Mouse (Mus musculus) T-helper 1 cell (primary cell): ENCODE measurements around the gene Tppp.
"Not testable (repeated sequence)": the region's sequence is repeated elsewhere in the genome, so short reads cannot be mapped to it uniquely, and the experiment has no call there.

Experiments used
- in situ Hi-C: fragments of 300-600 bp; cut with MboI, MseI; formaldehyde crosslinking; loops from one replicate; pipeline ENCODE4 v1.15.1; 2025; ENCODE audit warnings: high pct_unique_total_duplicates

Gene Tppp

DNA sequence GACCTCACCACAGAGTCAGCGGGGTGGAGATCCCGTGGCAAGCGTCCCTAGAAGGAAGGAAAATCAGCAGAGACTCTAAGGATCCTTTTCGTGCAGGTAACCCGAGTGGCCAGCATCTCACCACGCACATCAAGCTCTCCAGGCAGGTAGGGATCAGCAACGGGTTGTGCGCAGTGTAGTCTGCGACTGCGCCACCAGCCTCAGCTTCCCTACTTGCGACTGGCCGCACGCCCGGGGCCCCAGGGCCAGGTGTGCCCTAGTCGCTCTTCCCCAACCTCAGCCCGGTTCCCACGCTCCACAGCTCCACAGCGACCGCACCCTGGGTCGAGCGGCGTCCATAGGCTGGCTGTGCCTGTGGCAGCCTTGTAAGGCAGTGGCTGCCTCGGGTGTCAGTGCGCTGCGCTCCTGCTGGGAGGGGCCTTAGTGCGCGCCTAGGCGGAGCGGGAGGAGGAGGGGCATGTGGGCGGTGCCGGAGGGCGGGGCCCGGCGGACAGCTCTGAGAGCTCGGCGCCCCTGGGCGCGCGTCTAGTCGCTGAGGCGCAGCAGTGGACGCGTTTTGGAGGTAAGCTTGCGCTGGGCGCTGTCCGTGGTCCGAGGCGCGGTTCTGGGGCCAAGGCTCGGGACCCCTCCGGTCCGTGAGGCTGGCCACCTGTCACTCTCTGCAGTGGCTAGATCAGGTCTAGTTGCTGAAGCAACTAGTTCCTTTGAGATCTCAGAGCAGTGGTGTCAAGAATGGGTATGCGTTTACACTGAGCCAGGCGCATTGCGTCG is at the start of gene Tppp:
Tppp (plus strand) TSS at position 460 of the 771 bp plus-strand sequence.
- in situ Hi-C loops = loop anchor here (5.0 kb wide), 1 partner anchor 58 kb away; no protein-coding TSS in a partner anchor

DNA sequence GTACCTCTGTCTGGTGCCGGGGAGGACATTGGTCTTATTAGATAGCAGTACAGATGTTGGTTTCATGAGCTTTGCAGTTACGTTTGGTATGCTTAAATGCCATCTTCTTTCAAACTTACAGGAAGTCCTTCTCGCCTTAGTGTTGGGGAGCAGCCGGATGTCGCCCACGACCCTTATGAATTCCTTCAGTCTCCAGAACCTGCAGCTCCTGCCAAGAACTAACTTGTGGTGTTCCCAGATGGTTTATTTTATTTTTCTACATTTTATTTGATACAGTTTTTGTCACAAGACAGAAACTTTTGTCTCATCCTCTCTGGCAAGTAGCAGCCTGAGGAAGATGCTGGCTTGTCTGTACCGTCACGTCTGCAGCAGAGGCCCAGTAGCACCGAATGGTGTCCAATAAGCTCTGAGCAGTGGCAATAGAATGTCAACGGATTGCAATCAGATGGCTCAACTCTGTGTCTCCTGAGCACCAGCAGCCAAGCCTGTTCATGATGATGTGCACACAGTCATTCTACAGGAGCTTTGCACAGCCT is 49.0 kb upstream of the Tppp start:
- in situ Hi-C loops = no loop called here

DNA sequence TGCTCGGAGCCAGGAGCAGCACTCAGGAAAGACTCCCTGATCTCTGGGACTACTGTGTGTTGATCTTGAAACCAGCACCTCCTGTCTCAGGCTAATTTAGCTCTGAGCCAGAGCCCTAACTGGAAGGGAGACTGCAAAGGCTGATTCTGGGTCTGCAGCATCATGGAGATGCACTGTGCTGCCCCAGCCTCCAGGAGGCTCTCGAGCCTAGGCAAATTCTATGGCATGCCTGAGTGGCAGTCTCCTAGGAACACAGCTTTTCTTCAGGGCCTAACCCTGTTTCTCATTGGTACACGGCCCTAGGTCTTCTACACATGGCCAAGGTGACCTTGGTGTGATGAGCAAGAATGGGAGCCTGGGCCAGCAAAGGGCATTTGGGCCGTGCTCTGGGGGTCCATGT is 48.0 kb upstream of the Tppp start:
- in situ Hi-C loops = no loop called here

DNA sequence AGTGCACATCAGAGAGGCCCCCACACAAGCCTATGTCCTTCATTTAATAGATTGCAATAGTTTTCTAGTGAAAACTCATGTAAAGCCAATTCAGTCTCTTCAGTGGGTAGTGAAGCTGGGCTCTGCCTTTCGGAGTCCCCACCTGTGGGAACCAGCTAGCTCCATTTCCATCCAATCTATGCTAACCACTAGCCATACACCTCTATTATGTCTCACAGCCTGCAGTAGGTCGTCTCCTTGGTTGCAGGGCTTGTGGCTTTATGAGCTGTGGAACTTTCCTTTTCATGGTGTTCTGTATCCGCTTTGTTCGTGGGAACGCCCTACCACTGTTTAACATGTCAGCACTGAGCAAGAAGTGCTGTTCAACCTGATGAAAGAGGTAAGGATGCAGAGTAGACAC is 45.7 kb upstream of the Tppp start, which contains the start of gene Zdhhc11:
Zdhhc11 (plus strand) TSS at position 301 of the 400 bp plus-strand sequence.
- in situ Hi-C loops = no loop called here

DNA sequence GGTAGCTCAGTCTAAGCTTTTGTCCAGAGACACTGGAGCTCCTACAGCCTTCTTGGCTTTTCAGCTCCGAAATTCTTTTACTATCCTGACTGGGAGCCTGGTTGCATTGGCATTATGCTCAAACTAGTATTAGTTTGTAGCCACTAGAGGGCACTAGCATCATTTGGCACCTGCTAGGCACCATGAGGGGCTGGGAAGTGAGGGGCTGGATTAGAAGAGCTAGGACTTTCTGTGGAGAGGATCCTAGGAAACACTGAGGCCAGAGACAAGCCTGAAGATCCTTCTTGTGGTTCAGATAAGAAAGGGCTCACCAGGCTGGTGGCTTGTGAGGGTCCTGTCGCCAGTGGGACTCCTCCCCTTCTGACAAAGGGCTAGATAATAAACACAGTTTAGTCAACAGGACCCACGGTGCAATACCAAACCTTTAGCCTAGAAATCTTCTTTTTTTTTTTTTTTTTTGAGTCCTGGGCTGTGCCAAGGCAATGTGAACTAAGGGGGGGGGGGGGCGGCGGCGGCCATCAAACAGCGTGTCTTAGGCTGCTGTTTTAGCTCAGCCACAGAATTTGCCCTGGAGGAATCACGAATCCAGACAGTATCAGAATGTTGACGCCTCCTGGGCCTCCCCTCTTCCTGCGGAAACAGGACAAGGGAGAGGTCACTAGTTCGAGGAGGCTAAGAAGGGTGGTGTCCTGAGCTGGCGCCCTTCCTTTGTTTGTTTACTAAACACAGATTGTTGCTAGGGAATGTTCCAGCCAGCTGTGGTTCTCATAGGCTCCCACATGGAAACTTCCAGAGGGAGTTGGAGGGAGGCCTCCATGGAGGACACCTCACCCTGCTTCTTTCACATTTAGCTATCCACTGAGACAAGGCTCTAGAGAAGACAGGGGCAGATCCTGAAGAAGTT is 38.4 kb upstream of the Tppp start:
- in situ Hi-C loops = loop anchor here (5.0 kb wide), 1 partner anchor 57 kb away; no protein-coding TSS in a partner anchor

DNA sequence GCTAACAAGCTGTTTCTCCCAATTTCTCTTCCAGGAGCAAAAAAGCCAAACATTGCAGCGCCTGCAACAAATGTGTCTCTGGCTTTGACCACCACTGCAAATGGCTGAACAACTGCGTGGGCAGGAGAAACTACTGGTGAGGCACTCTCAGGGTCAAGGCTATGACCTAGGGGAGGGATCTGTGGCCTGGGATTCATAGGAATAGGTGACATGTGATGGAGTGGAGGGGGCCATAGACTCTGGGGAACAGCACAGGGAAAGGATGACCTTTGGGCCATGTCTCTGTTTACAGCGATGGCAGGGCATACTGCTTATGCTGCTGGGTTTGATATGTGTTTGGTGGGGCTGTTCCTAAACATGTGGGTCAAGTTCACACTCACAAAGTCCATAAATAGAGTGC is 34.7 kb upstream of the Tppp start:
- in situ Hi-C loops = loop anchor here (5.0 kb wide), 1 partner anchor 53 kb away; no protein-coding TSS in a partner anchor

DNA sequence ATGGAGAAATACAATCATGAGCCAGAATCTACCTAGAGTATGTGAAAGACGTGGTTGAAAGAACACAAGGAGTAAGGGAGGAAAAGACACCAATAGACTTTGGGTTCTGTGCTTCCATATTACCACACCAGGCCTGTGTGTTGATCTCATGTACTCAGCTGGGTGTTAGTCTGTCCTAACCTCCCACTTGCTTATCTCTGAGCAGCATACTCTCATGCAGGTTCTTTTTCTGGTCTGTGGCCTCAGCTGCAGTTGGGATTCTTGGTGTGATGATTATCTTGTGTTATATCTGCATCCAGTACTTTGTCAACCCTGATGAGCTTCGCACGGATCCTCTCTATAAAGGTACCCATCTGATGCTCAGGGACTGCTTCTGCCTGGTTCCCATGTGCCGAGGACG is 32.3 kb upstream of the Tppp start:
- in situ Hi-C loops = no loop called here

DNA sequence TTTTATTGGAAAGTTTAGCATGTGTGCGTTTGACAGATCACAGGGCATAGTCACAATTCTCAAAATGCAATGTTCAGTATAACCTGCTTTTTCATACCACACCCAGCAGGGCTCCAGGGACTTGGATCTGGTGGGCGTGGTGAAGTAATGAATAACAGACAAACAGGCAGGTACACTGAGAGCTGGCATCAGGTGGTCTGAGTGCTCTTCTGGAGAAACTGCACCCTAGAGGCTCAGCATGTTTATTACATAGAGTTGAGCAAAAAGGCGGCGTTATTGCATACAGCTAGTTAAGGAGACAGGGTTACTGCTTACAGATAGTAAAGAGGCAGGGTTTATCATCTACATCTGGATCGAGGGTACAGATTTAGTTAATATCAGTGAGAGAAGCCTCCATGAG is 18.9 kb upstream of the Tppp start:
- in situ Hi-C loops = no loop called here

DNA sequence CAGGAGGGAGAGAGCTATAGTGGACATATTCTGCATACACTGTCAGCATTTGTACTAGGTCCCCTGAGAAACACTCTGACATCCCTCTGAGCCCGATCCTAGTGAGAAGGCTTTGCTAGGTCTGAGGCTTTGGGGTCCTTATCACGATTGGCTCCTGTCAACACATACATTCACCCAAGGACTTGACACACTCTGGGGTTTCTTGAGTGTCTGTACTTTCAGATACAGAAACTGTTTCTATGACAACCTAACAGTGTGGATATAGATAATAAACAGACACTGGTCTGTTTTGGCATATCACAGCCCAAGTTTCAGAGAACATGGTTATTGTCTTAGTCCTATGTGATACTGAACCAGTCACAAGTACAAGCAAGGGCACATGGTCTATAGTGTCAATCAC is 18.4 kb upstream of the Tppp start:
- in situ Hi-C loops = no loop called here

DNA sequence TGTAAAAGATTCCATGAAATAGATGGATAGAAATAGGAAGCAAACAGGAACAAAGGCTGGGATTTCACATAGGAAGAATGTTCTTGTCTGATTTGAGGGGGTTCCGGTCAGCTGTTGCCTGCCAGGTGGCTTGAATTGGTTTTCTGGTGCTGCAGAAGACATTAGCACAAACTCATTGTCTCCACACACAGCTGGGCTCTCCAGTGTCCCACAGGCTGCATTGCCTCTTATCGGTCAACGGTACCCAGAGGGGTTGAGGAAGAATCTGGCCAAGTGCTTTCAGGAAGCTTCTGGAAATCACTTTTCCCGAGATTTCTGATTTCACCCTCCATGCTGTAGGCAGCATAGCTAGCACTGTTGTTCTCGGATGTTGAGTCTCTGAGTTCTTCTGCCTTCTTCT is 17.9 kb upstream of the Tppp start:
- in situ Hi-C loops = no loop called here

DNA sequence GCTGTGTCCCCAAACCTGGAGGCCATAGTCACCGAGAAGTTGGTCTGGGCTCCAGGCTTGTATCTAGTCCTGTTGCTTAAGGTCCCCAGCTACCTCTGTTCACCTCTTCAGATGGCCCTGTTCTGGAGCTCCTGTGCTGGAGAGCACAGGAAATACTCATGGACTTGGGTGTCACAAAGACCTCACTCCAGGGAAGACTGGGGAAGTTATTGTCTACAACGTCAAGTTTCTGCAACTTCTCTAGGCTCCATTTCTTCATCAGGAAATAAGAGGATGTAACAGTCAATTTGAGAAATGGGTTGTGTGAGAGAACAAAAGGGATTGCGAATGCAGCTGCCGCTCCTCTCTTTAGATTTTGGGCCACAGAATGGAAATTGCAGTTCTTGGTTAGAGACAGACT is 12.8 kb upstream of the Tppp start:
- in situ Hi-C loops = no loop called here

DNA sequence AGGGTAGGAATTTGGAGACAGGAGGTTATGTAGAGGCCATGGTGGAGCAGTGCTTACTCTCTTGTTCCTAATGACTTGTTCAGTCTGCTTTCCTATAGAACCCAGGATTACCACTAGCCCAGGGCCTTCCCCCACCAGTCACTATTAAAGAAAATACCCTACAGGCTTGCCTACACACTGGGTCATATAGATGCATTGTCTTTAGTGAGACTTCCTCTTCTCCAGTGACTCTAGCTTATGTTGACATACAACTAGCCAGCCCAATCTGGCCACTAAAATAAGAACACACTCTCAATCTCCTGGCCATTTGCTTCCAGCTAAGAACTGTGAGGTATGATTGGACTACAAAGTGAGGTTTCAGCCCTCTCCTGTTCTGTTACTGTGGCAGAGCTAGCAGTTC is 8.7 kb upstream of the Tppp start:
- in situ Hi-C loops = no loop called here

DNA sequence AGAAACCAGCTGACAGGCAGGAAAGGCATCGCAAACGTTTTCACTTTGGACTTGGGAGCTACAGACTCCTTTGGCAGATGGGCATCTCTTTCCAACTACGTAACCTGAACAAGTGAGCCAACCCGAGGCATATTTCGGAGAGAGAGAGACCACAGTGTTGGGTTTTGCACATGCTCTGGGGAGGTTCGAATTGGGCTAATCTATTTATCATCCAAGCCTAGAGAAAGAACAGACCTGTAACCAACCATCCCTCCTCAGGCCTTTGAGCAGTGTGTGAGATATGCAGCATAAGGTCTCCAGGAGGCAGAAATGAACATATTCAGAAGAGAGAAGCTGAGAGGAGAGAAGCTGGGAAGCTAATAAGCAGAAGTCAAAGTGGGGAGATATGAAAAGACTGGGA is 8.2 kb upstream of the Tppp start:
- in situ Hi-C loops = no loop called here

DNA sequence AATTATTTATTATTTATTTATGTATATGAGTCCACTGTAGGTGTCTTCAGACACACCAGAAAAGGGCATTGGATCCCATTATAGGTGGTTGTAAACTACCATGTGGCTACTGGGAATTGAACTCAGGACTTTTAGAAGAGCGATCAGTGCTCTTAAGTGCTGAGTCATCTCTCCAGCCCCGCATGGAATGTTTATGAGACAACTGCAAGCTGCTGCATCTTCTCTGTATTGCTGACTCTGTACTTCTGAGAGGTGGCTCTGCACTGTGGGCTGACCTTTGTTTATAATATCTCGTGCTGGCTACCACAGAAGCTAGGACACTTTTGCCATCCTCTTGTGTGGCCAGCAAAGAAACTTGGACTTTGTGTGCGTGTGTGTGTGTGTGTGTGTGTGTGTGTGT is 7.7 kb upstream of the Tppp start:
- in situ Hi-C loops = no loop called here

DNA sequence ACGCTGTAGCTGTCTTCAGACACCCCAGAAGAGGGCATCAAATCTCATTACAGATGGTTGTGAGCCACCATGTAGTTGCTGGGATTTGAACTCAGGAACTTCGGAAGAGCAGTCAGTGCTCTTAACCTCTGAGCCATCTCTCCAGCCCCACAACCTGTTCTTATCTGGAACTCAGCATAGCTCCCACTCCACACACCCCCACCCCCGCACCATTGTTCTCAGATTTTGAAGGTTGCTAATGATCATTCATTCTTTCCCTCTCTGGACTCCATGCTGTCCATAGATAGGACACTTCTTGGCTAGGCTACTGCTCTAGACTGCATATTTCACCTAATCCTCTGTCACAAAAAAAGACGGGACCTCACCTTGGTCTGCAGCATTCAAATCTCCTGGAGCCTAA is 2.3 kb upstream of the Tppp start:
- in situ Hi-C loops = loop anchor here (5.0 kb wide), 1 partner anchor 60 kb away; no protein-coding TSS in a partner anchor

DNA sequence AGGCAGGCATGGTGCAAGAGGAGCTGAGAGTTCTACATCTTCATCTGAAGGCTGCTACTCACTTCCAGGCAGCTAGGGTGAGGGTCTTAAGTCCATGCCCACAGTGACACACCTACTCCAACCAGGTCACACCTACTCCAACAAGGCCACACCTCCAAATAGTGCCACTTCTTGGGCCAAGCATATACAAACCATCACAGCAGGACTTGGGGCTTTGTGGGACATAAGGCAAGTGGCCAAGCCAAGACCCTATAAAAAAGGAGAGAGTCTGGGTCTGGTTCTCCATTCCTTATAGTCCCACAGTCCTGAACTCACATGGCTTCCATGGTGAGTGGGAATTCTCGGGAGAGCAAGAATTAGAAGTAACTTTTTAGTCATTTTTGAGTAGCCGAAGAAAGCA is 991 bp upstream of the Tppp start:
- in situ Hi-C loops = loop anchor here (5.0 kb wide), 1 partner anchor 59 kb away; no protein-coding TSS in a partner anchor

DNA sequence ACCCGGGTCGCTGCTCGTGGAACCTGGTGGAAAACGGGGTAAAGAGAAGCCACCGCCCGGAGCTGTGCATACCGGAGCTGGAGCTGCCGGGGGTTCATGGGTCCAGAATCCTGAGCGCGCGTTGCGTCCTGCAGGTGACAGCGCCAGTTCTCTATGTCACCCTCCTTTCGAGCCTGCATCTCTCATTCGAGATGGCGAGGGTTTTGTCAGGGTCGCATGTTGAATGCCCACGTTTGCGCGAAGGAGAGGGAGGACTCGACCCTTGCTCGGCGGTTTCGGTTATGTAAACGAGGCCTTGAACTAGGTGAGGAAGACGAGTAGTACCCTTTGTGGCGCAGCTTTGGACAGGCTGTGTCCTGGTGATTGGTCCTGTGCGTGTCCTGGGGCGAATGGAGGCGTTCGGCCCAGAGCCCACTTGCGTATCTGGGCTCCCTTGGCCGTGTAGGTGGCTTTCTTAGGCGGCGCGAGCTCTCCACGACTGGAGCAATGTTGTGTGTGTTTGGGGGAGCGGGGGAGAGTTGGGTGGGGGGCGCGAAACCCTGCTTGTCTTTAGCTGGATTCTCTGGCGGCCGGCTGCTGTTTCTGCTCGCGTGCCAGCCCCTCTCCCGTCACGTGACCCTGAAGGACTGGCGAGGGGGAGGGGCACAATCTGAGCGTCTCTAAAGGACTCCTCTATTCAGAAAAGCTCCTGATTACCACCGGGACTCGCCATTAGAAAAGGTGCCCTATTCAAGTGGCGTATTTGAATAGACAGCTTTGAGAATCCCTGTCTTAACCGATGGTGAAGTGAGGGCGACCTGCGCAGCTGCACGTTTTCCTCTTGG is 796 bp downstream of the Tppp start:
- in situ Hi-C loops = loop anchor here (5.0 kb wide), 1 partner anchor 57 kb away; no protein-coding TSS in a partner anchor

DNA sequence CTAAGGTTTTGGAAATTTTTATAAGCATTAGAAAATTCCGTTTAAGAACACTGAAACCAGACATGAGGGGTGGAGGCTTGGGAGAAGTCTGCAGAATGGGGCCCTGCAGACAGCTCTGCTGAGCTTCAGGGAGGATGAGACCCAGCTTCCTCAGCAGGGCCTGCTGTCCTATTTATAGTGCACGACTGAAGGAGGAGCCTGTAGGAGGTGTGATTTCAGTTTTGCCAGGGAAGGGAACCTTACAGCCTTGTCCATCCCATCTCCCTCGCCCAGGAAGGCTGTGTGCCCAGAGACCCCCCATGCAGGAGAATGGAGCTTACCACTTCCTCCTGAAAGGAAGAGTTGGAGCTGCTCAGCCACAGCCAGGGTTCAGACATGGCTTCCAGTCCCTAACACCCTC is 1.5 kb downstream of the Tppp start:
- in situ Hi-C loops = no loop called here

DNA sequence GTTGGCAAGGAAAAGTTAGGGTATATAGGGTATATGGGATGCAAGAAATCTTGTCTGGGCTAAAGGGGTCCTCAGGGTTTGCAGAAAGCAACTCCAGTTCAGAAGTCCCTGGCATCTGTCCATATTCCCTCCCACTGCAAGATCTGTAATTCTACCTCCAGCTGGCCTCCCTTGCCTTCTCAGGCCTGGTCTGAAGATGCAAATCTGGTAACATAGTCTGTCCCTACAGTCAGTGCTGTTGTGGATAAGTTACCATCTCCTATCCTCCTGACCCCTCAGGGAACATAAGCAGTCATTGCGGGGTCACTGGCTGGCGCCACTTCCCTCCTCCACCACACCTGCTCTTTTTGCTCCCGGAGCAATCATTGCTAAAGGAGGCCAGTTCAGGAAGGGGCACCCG is 6.7 kb downstream of the Tppp start:
- in situ Hi-C loops = no loop called here

DNA sequence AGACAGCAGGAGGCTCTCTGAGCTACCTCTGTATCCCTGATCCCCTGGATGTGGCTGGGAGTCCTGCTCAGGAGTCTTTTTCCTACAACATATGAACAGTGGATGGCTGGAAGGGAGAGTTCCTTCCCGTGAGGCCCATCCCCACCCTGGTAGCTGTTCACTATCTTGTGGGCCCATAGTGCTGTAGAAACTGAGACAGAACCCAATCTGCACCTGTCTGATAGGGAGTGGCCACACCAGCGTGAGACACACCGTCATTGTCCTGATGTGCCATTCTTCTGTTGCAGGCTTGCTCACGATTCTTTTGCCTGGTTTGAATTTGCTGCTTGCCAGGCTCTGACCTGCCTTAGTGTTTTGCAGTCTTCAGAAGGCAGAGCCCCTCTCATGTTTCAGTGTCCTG is 8.2 kb downstream of the Tppp start:
- in situ Hi-C loops = no loop called here

DNA sequence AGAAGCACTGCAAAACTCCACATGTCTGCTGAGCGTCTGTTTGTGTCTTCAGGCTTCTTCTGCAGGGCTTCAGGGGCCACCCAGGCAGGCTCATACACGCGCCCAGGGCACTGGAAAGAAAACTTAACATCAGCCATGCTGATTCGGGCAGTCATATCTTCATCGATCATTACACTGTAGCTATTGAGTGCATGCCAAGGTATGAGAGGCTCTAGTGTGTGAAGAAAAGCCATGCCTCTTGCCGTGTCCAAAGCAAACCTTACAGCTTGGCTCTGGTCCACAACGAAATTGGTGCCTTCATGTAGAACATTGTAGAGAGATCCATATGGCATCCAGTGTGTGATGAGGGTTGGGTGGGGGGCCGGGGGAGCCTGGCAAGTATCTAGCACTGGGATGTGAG is 9.8 kb downstream of the Tppp start:
- in situ Hi-C loops = not testable (repeated sequence)
